18 mouse cellular contexts compared by ENCODE assay signal in genomic region chr9:29888712-29889111, GRCm38 (mm10).
"Had no signal": no experiment of that assay in that cellular context is flagged by ENCODE, and none has a peak within 500 bp of the region (broad histone marks: within the 10 kb centered on the region; RNA-seq: fewer than 3 reads in every experiment).

No protein-coding gene starts in this region.

- H3K4me1 ChIP-seq: midbrain, embryonic 12.5 days; neural tube, embryonic 13.5 days; neural tube, embryonic 15.5 days had no signal

- H3K36me3 ChIP-seq: midbrain, embryonic 10.5 days; midbrain, embryonic 12.5 days; neural tube, embryonic 13.5 days; neural tube, embryonic 15.5 days had no signal

- H3K27me3 ChIP-seq: midbrain, embryonic 12.5 days; neural tube, embryonic 13.5 days; neural tube, embryonic 15.5 days had no signal

- H3K4me2 ChIP-seq: lung, embryonic 14.5 days; midbrain, embryonic 12.5 days; neural tube, embryonic 13.5 days; neural tube, embryonic 15.5 days had no signal

- ATAC-seq: midbrain, embryonic 16.5 days had no signal

- H3K4me3 ChIP-seq: midbrain, embryonic 10.5 days; midbrain, embryonic 12.5 days; myocyte; neural tube, embryonic 13.5 days; neural tube, embryonic 15.5 days had no signal

- DNase-seq: lung, adult 18-20 months; lung, embryonic 14.5 days; lung, postnatal 10 days; lung, postnatal 4 days; midbrain, embryonic 14.5 days; retina, postnatal 1 day; right cerebral cortex, postnatal 25 days; right cerebral cortex, postnatal 4 days; spleen, adult 18-20 months; thymus, adult 18-20 months; thymus, postnatal 14 days; thymus, postnatal 36 days had no signal

- H3K27ac ChIP-seq: midbrain, embryonic 10.5 days; midbrain, embryonic 12.5 days; neural tube, embryonic 13.5 days; neural tube, embryonic 15.5 days had no signal

- H3K9ac ChIP-seq: lung, embryonic 14.5 days; midbrain, embryonic 12.5 days; neural tube, embryonic 13.5 days; neural tube, embryonic 15.5 days had no signal

- H3K9me3 ChIP-seq: midbrain, embryonic 10.5 days; midbrain, embryonic 12.5 days; neural tube, embryonic 15.5 days had no signal
